Mouse (Mus musculus): ENCODE measurements around the gene Rp9.
A peak's percentile ranks its signal among the peaks of the same experiment; 100 is the strongest.
"Not testable (repeated sequence)": the region's sequence is repeated elsewhere in the genome, so short reads cannot be mapped to it uniquely, and the experiment has no call there.

Gene Rp9

DNA sequence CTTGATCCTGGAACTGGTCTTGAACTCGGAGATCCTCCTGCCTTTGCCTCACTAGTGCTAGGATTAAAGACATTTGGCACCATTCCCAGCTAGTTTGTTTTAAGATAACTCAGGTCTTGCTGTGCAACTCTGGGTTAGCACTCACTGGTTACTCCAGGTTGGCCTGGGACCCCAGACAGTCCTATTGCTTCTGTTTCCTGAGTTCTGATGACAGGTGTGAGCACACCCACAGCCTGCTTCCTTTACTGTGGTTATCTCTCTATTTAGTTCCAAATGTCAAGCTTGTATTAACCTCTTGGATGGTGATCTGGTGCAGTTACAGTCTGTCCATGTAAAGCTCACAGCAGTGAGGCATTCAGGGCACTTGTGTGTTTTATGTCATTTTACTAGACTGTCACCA lies 46.0 kb downstream of the Rp9 start:
- no peak for DNase-seq (ENCODE audit: extremely low read depth, insufficient read length, low spot score)

DNA sequence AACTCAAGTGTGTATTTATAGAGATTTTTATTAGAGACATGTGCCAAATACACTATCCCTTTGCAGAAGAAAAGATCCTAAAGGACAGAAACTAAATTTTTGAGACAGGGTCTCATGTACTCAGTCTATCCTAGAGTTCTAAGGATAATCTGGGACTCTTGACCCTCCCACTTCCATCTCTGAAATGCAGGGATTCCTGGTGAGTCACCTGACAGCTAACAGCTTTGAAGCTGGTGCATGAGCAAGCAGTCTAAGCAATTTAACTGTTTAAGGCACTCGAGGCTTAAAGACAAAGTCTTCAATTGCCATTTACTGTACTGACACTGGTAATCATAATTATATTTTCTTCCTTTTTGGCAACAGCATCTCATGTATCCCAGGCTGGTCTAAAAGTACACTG lies 47.0 kb downstream of the Rp9 start:
- no peak for DNase-seq (ENCODE audit: extremely low read depth, insufficient read length, low spot score)

DNA sequence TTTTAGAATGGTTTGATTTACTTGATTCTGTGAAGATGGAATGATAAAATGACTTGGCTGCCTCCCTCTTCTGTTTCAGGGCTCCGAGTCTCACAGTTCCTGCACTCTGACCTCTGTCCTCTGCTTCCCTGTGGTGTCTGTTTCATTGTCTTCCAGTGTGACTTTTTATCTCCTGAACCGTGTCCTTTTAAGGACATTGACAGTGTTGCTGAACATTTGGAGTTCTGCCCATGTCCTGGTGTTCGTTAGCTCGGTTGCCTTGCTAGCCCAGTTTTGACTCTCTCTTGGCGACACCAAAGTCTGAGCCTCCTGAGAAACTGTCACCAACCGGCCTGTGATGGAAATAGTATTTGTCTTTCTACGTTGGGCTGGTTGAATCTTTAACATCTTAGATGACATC lies 49.1 kb downstream of the Rp9 start:
- DNase-seq (ENCODE audit: extremely low read depth, insufficient read length, low spot score), result no peak

DNA sequence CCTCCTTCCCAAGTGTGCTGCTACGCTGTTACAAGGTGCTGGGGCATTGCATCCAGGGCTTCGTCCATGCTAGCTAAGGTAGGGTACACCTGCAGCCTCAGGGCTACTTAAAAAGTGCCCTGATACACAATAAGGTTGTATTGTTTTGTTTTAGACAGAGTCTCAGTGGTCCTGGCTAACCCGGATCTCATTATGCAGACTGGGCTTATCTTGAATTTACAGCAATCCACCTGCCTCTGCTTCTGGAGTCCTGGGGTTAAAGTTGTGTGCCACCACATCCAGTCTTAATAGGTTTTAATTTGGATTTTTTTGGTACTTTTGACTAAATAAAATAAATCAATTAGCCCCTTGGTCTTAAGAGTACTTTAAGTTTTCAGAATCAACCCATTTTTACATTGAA lies 49.7 kb downstream of the Rp9 start:
- DNase-seq (ENCODE audit: extremely low read depth, insufficient read length, low spot score), result no peak

DNA sequence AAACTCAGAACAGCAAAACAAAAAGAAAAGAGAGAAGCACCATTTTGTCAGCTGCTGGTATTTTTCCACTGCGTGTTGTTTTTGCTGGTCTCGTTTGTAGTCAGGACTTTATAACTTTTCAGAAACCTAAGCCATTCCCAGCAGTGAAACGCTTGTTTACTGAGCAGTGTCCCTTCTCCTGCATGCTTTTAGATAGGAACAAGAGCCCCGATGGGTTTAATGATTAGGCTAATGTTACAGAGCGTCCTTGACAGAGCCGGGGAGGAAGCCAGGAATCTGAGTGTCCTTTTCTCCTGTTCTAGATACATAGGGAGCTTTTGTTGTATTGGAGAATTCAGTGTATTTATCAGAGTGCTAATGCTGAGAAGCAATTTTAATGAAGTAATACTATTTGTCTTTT lies 52.0 kb downstream of the Rp9 start:
- DNase-seq (ENCODE audit: extremely low read depth, insufficient read length, low spot score), result no peak

DNA sequence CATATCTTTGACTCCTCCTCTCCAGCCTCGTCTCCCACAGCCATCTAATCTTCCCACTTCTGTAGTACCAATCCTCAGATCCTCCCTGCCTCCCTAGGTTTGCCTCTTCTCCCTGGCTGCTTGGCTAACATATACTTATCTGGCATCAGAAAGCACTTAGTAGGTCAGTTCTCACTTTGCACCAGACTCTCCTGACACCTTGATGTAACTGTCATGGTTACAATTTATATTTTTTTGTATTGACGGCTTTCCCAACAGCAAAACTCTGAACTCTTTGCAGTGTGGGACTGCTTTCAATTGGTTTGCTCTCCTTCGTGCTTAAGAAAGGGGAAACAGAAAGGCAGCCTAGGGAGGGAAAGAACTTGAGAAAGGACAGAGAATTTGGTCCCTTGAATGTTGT lies 53.4 kb downstream of the Rp9 start:
- no peak for DNase-seq (ENCODE audit: extremely low read depth, insufficient read length, low spot score)

DNA sequence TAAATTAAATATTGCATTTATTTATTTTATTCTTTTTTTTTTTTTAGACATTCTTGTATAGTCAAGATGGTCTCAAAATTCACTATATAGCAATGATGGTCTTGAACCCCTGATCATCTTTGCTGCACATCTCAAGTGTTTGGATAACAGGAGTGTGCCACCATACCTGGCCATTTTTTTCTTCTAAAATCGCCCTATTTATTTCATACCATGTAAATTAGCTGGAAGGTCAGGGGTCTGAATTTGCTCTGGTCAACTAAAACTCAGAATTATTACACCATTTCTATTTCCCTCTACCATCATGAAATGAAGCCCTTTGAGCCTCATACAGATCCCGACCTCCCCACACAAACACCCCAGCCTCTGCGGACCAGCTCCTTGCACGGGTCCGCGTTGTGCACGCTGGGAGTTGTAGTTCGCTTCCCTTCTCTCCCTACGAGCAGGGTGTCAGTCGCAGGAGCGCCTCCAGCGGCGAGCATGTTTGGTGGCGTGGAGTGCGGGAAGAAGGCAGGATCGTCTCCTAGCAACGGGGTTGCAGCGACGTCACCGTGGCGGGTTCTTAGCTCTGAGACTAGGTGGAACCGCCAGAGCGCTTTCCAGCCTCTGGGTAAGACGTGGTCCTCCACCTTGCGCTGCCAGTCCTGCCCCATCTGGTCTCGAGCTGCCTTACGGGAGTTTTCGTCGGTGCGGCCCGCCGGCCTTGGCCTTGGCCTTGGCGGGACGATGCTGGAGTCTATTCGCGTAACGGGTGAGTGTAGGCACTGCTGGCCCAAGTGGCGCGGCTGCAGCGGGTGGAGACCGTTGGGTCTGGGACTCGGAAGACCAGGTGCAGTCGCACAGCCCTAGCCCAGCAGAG lies 58.3 kb downstream of the Rp9 start, which contains the start of gene 9530077C05Rik:
9530077C05Rik (plus strand) TSS at position 512 of the 856 bp plus-strand sequence.
- DNase-seq (ENCODE audit: extremely low read depth, insufficient read length, low spot score), result peak; percentile 91

DNA sequence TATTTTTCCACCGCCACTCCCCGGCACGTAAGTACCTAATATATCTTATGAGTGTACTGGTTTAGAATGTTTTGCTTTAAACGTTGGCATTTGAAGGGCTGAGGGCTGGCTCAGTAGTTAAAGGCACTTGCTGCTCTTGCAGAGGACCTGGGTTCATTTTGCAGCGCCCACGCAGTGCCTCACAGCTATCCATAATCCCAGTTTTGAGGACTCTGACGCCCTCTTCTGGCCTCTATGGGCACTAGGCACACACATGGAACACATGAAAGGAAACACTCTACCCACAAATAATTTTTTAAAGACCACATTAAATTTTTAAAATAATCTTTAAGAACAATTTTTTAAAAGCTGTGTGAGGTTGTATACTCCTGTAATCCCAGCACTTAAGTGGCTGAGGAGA lies 60.0 kb downstream of the Rp9 start:
- DNase-seq (ENCODE audit: extremely low read depth, insufficient read length, low spot score), result no peak

DNA sequence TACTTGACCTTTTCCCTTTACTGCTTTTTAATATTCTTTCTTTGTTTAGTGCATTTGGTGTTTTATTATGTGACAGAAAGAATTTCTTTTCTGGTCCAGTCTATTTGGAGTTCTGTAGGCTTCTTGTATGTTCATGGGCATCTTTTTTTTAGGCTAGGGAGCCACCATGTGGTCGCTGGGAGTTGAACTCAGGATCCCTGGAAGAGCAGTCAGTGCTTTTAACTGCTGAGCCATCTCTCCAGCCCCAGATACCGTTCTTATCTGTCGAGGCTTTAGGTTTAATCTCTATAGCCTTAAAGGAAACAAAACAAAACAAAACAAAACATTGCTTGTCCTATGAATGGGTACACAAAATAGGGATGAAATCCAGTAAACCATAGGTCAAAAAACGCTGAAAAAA lies 61.2 kb downstream of the Rp9 start:
- not testable (repeated sequence) for DNase-seq (ENCODE audit: extremely low read depth, insufficient read length, low spot score)

DNA sequence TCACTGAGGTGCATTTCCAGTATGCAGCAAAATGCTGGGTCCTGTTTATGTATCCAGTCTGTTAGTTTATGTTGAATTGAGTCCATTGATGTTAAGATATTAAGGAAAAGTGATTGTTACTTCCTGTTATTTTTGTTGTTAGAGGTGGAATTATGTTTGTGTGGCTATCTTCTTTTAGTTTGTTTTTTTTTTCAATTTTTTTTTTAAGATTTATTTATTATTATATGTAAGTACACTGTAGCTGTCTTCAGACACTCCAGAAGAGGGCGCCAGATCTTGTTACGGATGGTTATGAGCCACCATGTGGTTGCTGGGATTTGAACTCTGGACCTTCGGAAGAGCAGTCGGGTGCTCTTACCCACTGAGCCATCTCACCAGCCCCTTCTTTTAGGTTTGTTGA lies 61.9 kb downstream of the Rp9 start:
- DNase-seq (ENCODE audit: extremely low read depth, insufficient read length, low spot score), result not testable (repeated sequence)

DNA sequence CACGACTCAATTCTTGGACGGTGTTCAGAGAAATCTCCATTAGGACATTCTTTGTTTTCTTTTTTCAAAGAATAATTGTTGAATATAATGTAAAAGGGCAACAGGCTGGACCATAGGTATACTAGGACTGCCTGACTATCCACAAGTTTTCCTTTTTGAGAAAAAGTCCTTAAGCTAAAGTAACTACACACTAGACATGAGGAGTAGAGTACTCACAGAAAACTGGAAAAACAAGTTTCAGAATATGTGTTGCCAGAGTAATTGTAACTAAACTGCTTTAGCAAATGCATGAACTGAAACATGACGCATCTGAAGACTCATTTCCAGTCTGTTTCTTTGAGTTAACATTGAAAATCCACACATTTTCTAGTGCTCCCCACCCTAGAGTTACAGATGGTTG lies 64.1 kb downstream of the Rp9 start:
- no peak for DNase-seq (ENCODE audit: extremely low read depth, insufficient read length, low spot score)

DNA sequence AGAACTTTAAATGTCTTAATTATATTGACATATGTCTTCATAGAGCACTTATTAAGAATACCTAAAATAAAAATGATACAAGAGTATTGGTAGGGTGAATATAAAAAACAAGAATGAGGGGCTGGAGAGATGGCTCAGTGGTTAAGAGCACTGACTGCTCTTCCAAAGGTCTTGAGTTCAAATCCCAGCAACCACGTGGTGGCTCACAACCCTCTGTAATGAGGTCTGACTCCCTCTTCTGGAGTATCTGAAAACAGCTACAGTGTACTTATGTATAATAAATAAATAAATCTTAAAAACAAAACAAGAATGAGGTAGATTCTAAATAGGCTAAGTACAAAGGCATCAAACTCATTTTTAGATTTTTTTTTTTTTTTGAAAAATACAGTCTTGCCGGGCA lies 66.0 kb downstream of the Rp9 start:
- not testable (repeated sequence) for DNase-seq (ENCODE audit: extremely low read depth, insufficient read length, low spot score)

DNA sequence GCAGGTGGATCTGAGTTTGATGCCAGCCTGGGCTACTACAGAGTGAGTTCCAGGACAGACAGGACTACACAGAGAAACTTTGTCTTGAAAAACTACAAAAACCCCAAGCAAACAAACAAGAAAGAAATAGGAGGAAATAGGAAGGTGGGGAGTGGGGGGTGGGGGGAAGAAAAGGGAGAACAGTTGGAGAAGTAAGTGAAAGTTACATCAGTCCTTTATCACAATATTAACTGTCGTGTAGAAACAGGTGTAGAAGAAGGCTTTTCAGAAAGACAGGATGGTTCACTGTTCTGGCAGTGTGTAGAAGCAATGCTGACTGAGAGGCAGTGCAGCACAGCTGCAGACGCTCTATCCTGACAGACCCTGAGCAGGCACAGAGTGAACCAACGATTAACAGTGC lies 66.6 kb downstream of the Rp9 start:
- DNase-seq (ENCODE audit: extremely low read depth, insufficient read length, low spot score), result no peak

DNA sequence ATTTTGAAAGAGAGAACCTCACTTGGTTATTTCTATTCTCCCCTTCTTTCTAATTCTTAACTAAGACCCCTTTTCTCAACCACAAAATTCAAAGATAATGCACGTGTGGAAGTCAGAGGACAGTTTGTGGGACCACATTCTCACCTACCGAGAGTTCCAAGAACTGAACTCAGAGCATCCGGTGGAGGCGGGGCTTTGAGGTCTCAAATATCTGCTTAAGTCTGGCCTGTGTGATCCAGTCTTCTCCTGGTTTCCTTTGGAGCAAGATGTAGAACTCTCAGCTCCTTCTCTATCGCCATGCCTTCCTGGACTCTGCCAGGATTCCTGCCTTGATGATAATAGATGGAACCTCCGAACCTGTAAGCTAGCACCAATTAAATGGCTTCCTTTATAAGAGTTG lies 67.5 kb downstream of the Rp9 start:
- no peak for DNase-seq (ENCODE audit: extremely low read depth, insufficient read length, low spot score)

DNA sequence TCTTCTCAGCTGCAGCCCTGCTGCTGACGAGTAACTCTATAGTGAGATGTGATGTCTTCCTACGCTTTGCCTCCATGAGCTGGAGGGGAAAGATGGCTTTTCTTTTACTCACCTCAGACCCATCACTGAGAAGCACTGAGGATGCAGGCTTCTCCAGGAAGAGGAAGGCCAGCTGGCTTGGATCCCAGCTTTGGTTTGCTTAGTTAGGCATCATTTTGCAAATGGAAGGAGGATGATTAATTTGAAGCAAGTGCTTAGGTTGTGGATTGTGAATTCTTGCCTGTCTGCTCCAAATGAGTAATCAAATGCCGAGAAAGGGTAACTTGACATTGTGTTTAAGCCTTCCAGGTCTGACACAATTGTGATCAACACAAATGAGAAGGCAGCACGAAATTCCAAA lies 70.5 kb downstream of the Rp9 start:
- peak; percentile 34 for DNase-seq (ENCODE audit: extremely low read depth, insufficient read length, low spot score)

DNA sequence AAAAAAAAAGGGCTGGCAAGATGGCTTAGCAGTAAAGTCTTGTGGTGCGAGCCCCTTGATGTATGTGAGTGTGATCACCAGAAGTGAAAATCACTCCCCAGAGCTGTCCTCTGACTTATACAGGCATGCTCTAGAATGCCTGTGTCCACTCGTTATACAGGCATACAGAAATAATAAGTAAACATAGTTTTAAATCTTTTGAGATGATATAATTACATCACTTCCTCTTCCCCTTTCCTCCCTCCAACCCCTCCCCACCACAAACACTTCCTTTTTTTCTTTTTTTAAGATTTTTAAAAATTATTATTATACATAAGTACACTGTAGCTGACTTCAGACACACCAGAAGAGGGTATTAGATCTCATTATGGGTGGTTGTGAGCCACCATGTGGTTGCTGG lies 74.8 kb downstream of the Rp9 start:
- DNase-seq (ENCODE audit: extremely low read depth, insufficient read length, low spot score), result no peak

DNA sequence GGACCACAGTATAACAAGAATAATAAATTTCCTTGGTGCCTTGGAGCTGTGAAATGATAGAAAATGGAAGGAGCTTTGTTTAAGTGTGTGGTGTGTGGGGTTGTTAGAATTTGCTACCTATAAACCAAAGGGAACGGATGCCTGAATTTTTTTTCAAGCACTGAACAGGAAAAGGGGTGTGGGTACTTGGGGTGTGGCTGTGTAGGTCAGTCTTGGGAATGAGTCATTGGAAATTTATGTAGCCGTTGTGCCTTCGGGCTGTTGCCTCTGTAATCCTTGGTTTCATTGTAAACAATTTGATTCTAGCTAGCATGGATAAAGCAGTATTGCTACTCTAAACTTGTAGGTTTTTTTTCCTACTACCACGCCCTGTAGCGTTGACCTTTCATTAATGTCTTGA lies 79.2 kb downstream of the Rp9 start:
- DNase-seq (ENCODE audit: extremely low read depth, insufficient read length, low spot score), result peak; percentile 72

DNA sequence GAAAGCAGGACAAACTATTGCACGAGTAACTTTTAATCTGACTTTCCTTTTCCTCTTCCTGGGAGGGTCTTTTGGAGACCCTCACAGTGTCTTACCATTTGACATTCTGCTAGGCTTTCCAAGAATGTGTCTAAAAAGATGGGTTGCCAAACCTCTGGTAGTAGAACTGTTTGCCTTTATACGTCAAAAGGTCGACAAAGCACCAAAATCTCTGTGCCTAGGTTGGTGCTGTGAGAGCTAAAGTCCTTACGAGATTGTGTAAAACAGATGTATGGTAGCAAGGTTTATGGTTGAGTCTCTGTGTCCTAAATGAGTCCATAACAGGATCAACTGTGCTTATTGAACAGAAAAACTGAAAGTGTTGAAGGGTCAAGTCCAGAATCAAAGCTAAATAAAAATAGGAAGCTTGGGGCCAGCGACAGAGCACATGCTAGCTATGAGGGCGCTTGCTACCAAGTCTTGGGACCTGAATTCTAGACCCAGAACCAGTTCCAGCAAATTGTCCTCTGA lies 79.8 kb downstream of the Rp9 start:
- no peak for DNase-seq (ENCODE audit: extremely low read depth, insufficient read length, low spot score)

DNA sequence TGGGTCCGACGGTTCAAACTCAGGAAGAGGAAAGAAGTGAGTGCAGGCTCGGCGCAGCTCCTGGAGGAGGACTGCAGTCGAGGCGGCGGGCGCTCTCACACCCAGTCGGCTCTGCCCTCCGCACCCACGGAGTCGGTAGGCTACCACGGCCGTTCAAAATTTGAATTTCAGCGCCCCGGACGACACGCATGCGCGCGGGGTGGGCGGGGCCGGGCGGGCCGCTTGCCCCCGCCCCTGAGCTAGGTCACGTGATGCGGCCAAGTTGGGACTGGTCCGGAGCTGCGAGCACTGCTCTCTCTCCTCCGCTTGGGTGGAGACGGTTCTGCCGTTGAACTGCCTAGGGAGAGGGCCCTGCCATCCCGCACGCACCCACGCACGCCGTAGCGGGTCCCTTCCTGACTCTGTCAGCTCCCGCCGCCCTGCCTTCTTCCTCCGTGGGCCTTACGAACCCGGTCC lies 80.5 kb downstream of the Rp9 start, which contains the start of gene Anln:
Anln (minus strand) TSS at position 168 of the 456 bp plus-strand sequence.
- peak; percentile 98 for DNase-seq (ENCODE audit: extremely low read depth, insufficient read length, low spot score)

DNA sequence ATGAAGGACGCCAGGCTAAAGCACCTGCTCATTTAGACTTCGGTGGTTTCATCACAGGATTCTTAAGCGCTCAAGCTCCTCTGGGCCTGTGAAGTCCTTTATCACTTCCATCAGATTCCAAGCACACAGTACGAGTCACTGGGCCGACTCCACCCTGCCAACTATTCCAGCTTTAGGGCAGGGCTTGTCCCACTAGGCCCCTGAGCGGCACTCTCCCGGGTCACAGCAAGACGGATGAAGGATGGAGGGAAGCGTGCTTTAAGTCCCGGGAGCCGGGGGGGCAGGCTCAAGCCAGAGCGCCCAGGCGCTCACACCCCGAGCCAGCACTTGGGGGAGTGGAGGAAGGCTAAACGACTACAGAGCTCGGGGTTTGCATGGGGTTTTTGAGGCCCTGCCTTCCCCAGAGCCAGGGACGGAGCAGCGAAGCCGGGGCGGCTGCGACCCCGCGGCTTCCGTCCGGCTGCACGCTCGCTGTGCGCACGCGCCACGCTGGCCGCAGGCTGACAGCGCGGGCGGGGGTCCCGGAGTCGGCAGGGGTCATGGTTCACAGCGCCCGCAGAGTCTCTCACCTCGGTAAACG lies 81.1 kb downstream of the Rp9 start:
- no peak for DNase-seq (ENCODE audit: extremely low read depth, insufficient read length, low spot score)

DNA sequence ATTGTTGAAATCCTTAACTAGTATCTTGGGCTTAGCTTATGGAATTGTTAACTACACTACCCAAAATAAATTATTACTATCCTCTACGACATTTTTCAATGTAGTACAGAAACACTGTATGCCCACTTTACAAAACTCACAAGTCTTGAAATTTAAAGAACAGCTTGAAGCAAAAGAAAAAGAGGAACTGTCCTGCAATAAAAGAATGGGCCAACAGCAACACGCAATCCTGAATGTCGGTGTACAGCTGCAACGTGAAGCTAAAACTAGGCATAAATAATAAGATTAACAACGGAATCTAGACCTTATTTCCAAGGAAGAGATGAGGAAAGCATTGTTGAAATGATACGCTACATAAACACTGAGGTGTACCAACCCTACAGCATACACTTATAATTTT lies 81.6 kb downstream of the Rp9 start:
- no peak for DNase-seq (ENCODE audit: extremely low read depth, insufficient read length, low spot score)

DNA sequence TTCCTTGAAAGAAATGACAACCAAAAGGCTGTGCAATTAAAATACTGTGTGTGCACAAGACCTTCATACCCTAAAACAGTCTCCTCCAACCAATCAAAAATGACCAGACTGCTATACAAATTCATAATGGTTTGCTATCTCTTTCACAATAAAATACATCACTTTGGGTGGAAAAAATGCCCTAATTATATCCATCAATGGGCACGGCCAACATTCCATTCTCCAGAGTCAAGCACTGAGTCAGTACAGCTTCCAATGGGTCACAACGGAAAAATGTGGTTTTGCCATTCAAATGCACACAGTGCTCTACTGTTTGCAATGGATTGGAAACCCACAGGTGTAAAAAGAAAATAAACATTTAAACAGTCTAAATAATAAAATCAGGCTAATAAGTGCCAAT lies 83.7 kb downstream of the Rp9 start:
- DNase-seq (ENCODE audit: extremely low read depth, insufficient read length, low spot score), result peak; percentile 65

Measured in 3134 (cell line).